Mouse (Mus musculus) ES-E14 (cell line): ENCODE measurements around the gene Cygb. TPM values are rescaled to one million over a fixed set of nuclear protein-coding genes. Genes with fewer than 3 reads are reported as not detected.

ENCODE experiments used
- DNase-seq: peaks from one replicate; pipeline ENCODE4 v3.0.0-alpha.2; 2013; ENCODE audit warnings: low read depth, low spot score
- H3K27ac ChIP-seq: 2 replicates; pipeline ENCODE4 v1.5.1; 2012; ENCODE audit warnings: low read depth, mild to moderate bottlenecking, low read length, moderate library complexity, mixed read lengths; ENCODE audit not compliant: poor library complexity, insufficient read depth, severe bottlenecking
- H3K36me3 ChIP-seq: 2 replicates; pipeline ENCODE4 v1.6.1; 2012; ENCODE audit warnings: mild to moderate bottlenecking, low read length, moderate library complexity, mixed read lengths; ENCODE audit not compliant: control insufficient read depth, poor library complexity, insufficient read depth, severe bottlenecking
- H3K4me1 ChIP-seq, 2 experiments: fragments of 150-350 bp in 1 of 2; sonication (generic) in 1 of 2; 2 replicates each; pipeline ENCODE4 v1.6.1; 2012; ENCODE audit warnings: low read length in 2 of 2, mild to moderate bottlenecking in 1 of 2, mixed read lengths in 1 of 2; ENCODE audit not compliant: control insufficient read depth in 2 of 2, insufficient read depth in 2 of 2, poor library complexity in 1 of 2
- H3K4me3 ChIP-seq, 2 experiments: fragments of 150-350 bp in 1 of 2; sonication (generic) in 1 of 2; 2 replicates each; pipeline ENCODE4 v1.5.1; 2012; ENCODE audit warnings: low read length in 2 of 2, low read depth in 1 of 2, mild to moderate bottlenecking in 1 of 2, mixed read lengths in 1 of 2; ENCODE audit not compliant: insufficient read depth in 1 of 2, poor library complexity in 1 of 2, severe bottlenecking in 1 of 2
- H3K9ac ChIP-seq: 2 replicates; pipeline ENCODE4 v1.6.1; 2012; ENCODE audit warnings: low read depth, mild to moderate bottlenecking, low read length, mixed read lengths; ENCODE audit not compliant: poor library complexity, insufficient read depth, severe bottlenecking
- H3K9me3 ChIP-seq: fragments of 150-350 bp; sonication (generic); 2 replicates; pipeline ENCODE4 v1.6.1; 2012; ENCODE audit warnings: low read depth, mild to moderate bottlenecking, low read length; ENCODE audit not compliant: control insufficient read depth, insufficient read depth
- CHD2 ChIP-seq: IDR thresholded peaks from 2 replicates; pipeline ENCODE4 v1.6.1; 2014; ENCODE audit warnings: mild to moderate bottlenecking, low read depth, low read length, inconsistent platforms
- HCFC1 ChIP-seq: IDR thresholded peaks from 2 replicates; pipeline ENCODE4 v1.6.1; 2012; ENCODE audit warnings: low read length, inconsistent platforms, borderline replicate concordance; ENCODE audit not compliant: insufficient read depth
- MAFK ChIP-seq: IDR thresholded peaks from 2 replicates; pipeline ENCODE4 v1.6.1; 2014; ENCODE audit warnings: mild to moderate bottlenecking, low read depth, low read length, inconsistent platforms; ENCODE audit not compliant: insufficient read depth
- ZC3H11A ChIP-seq: IDR thresholded peaks from 2 replicates; pipeline ENCODE4 v1.6.1; 2012; ENCODE audit warnings: low read depth, mild to moderate bottlenecking, inconsistent platforms, low read length, borderline replicate concordance
- ZNF384 ChIP-seq: IDR thresholded peaks from 2 replicates; pipeline ENCODE4 v1.6.1; 2012; ENCODE audit warnings: low read depth, low read length, inconsistent platforms
- in situ Hi-C, 2 experiments: fragments of 600-800 bp; cut with MboI; formaldehyde crosslinking; loops; one replicate each; pipeline ENCODE4 v1.15.1; 2025; ENCODE audit warnings: low sequenced_read_pairs in 2 of 2, inconsistent platforms in 1 of 2; ENCODE audit not compliant: unreplicated experiment in 2 of 2
- total RNA-seq: library from RNA; depleted of rRNA; stranded (reverse); fragments of 300-350 nt; gene quantifications from 2 replicates; pipeline ENCODE4 v1.2.3, GENCODE M21; 2012

Gene Cygb
- total RNA-seq, 1 experiment = 0.40 TPM

DNA sequence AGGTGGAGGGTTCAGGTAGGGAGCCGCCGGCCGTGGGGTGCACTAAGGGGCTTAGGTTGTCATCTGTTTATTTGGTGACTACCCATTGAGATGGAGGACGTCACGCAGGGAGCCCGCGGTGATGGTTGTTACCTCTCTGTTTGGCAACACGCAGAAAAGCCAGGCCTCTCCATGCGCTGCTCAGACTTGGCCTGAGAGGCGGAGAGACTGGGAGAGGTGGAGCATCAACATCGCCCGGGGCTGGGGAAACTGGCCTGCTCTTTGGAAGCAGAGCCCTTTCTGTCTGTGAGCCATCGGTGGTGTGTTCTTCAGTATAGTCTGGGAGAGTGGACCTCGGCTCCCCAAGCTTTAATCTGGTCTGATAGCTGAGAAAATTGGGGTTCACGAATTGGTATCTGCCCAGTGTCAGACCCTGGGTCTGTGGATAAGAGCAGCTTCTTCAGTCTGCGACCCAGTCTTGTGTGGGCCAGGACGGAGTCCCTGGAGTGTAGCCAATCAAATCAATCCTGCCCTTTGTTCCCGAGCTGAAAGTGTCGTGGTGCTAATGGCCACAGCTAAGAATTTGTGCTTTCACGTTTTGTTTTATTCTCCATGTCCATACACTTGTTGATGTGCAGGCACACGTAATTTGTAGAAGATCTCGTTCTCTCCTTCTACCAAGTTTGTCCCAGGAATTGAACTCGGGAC is 41.2 kb upstream of the Cygb start:
- Histone ChIP-seq H3K4me1 (peaks cover 4 to 38% of the 10 kb centered on the region in 2 experiments; a peak in 2 of 4 replicates), H3K36me3 (no peaks in the 10 kb centered on the region), H3K27ac (peak overlapping the region; percentile 28; the same call in 1 of the 2 replicates), H3K9me3 (no peaks in the 10 kb centered on the region), H3K4me3 (peak overlapping the region in 1 of 2 experiments; percentile 72; a peak in 2 of 4 replicates), H3K9ac (0 out of 2 replicates have a peak overlapping the region, but pooled peaks have one; percentile 74)
- DNase-seq = no peak
- TF ChIP-seq ZNF384 (no peak), MAFK (no peak), CHD2 (no peak), HCFC1 (no peak), ZC3H11A (no peak)
- in situ Hi-C loops = no loop called here

DNA sequence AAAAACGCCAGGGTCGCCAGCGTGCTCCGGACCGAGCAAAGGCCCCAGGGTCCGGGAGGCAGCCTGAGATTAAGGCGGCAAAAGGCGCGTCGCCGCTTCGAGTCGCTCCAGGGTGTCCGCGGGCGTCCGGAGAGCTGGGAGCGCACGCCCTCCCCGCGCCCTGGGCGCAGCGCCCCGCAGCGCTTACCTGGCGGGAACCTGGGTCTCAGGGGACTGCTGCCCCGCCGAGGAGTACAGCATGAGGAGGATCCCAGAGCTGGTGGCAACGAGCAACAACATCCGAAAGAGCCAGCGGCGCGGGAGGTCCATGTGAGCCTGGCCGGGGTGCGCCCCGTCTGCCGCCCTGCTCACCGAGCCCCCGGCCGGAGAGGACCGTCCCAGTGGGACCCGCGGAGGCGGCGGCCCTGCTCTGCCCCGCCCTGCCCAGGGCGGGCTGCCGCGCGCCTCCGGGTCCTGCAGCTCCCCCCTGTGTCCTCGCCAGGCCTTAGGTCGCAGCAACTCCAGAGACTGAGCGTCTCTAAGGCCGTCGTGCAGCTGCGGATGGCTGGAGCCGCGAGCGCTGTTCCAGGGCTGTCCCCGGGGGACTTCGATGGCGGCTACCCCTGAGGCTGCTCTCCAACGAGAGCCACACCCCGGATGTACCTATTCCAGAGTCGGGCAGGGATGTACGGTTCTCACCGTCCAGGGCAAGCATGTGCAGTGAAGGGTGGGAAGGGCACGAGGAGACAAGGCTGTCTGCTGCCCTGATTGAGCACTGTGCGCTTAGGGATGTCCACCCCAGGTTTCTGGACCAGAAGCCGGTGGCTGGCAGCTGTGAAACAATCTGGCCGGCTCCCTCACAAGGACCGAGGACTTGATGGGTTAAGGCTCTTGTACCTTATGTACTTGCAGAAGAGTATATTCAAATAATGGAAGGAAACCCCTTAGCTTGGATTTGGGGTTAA is 40.4 kb upstream of the Cygb start:
- H3K4me1 ChIP-seq = peaks cover 4 to 38% of the 10 kb centered on the region in 2 experiments; a peak in 2 of 4 replicates
- in situ Hi-C loops = no loop called here
- TF ChIP-seq CHD2 (no peak), MAFK (no peak), ZNF384 (no peak), HCFC1 (no peak), ZC3H11A (no peak)
- peak overlapping the region; percentile 54 to 72 for H3K4me3 ChIP-seq
- no peak for DNase-seq
- H3K9ac ChIP-seq = peak overlapping the region; percentile 74
- H3K27ac ChIP-seq = peak overlapping the region; percentile 26; the same call in 1 of the 2 replicates
- H3K36me3 ChIP-seq = no peaks in the 10 kb centered on the region
- no peaks in the 10 kb centered on the region for H3K9me3 ChIP-seq

DNA sequence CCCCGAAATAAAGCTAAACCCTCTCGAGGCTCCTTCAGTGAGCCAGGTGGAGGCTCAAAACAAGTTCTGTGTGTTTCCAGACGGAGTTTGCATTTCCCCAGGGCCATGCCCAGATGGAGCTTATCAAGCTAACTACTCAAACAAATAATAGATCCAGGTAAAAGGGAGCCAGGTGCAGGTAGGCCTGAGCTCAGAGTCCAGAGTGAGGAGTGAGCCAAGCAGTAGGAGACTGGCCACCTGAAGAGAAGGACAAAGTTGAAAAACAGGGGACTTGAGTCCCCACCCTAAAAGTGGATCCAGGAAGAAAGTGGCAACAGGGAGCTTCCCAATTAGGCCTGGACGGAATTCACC is 39.8 kb upstream of the Cygb start:
- Histone ChIP-seq H3K9ac (peak overlapping the region; percentile 74), H3K4me1 (peaks cover 4 to 38% of the 10 kb centered on the region in 2 experiments; a peak in 2 of 4 replicates), H3K4me3 (peak overlapping the region; percentile 54 to 72), H3K36me3 (no peaks in the 10 kb centered on the region; the same call in 1 of the 2 replicates), H3K27ac (no peak overlapping the region), H3K9me3 (no peaks in the 10 kb centered on the region)
- no peak for TF ChIP-seq MAFK
- no peak for TF ChIP-seq HCFC1
- TF ChIP-seq ZNF384 = no peak
- no peak for TF ChIP-seq CHD2
- no peak for TF ChIP-seq ZC3H11A
- in situ Hi-C loops = no loop called here
- DNase-seq = no peak

DNA sequence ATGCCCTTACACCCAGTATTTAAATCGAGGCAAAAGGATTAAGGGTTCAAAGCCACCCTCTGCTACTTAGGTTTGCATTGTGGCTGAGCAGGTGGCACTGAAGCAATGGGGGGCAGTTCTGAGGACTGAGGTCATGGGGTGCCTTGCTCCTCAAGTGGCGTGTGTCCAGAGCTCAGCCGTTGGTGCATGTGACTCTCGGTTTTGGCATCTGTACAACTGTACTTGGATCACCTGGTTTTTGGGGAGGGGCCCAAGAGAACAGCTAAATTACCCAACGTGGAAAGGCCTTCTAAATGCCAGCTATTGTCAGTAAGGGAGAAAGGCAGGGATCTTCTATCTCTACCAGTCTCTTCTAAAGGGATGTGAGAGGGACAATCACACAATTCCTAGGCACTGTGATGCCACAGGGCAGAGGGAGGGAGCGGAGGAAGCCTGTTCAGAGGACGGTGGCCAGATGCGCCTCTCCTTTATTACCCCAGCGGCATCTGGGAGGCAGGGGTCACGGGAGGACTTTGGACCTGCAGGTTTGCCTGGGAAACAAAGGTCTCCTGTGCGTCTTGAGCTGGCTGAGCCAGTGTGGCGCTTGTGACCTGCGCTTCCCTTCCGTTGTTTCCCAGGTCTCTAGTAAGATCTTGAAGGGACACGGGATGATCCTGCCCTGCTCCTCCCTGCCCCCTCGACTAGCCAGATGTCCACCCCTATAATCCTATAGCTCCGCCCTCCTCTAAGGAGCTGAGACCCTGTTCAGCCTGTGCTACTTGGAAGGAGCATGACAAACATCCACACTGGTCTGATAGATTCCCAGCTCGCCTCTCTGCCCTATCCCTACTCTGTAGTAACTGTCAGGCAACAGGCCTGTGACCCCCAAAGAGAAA is 36.8 kb upstream of the Cygb start:
- DNase-seq = no peak
- in situ Hi-C loops = no loop called here
- H3K27ac ChIP-seq = no peak overlapping the region
- H3K4me1 ChIP-seq = peaks cover 0 to 12% of the 10 kb centered on the region in 2 experiments; a peak in 2 of 4 replicates
- peaks cover 6% of the 10 kb centered on the region; the same call in 1 of the 2 replicates for H3K36me3 ChIP-seq
- no peak overlapping the region for H3K4me3 ChIP-seq
- H3K9ac ChIP-seq = no peak overlapping the region
- TF ChIP-seq HCFC1 (no peak), CHD2 (no peak), ZC3H11A (no peak), ZNF384 (no peak), MAFK (no peak)
- no peaks in the 10 kb centered on the region for H3K9me3 ChIP-seq
